Mouse (Mus musculus) bone marrow macrophage, adult 2 months (primary cell): ENCODE results near the gene Wdr64.

Source experiments
- CTCF ChIP-seq: IDR thresholded peaks from 2 replicates; pipeline ENCODE4 v1.5.1; 2012; ENCODE audit warnings: low read depth, mild to moderate bottlenecking, low read length, moderate library complexity
- POLR2A ChIP-seq: IDR thresholded peaks from 2 replicates; pipeline ENCODE4 v1.6.1; 2012; ENCODE audit warnings: mild to moderate bottlenecking, low read depth, low read length, borderline replicate concordance

GRCm38 (mm10) chr1:175699375-175699774 lies 982 bp downstream of the Wdr64 start:
- TF ChIP-seq POLR2A, result no peak
- no peak for TF ChIP-seq CTCF
